12 mouse cellular contexts compared by ENCODE assay signal in genomic region chr17:27406956-27407355, GRCm38 (mm10).
DNase-seq lines count a peak whose midpoint lies in the region; ATAC-seq lines count a peak whose summit lies in the region.
"Had no signal": no experiment of that assay in that cellular context is flagged by ENCODE, and none has a peak within 500 bp of the region (broad histone marks: within the 10 kb centered on the region; RNA-seq: fewer than 3 reads in every experiment).

No protein-coding gene starts in this region.

- H3K36me3 ChIP-seq in kidney, embryonic 16.5 days (ENCODE audit: insufficient read depth, low read length): no peaks in the 10 kb centered on the region
- no peaks in the 10 kb centered on the region for H3K36me3 ChIP-seq in kidney, embryonic 15.5 days
- H3K36me3 ChIP-seq in midbrain, embryonic 14.5 days (ENCODE audit: control insufficient read depth, insufficient read depth, low read length): no peaks in the 10 kb centered on the region
- H3K36me3 ChIP-seq: limb, embryonic 12.5 days had no signal

- H3K4me1 ChIP-seq in kidney, embryonic 16.5 days (ENCODE audit: insufficient read depth, low read length): no peaks in the 10 kb centered on the region
- H3K4me1 ChIP-seq in kidney, embryonic 15.5 days: no peaks in the 10 kb centered on the region
- 0 out of 2 replicates have a peak, but pooled peaks cover 10% of the 10 kb centered on the region for H3K4me1 ChIP-seq in midbrain, embryonic 14.5 days (ENCODE audit: control insufficient read depth, insufficient read depth, low read length)
- H3K4me1 ChIP-seq: limb, embryonic 12.5 days had no signal

- no peak overlapping the region for H3K27ac ChIP-seq in kidney, embryonic 16.5 days (ENCODE audit: low read length)
- H3K27ac ChIP-seq in kidney, embryonic 15.5 days: no peak overlapping the region
- no peak overlapping the region for H3K27ac ChIP-seq in midbrain, embryonic 14.5 days (replicated peaks; ENCODE audit: low read depth, low read length)
- H3K27ac ChIP-seq: limb, embryonic 12.5 days had no signal

- no peaks in the 10 kb centered on the region for H3K9me3 ChIP-seq in kidney, embryonic 16.5 days (ENCODE audit: low read length)
- H3K9me3 ChIP-seq in kidney, embryonic 15.5 days (replicated peaks): no peaks in the 10 kb centered on the region
- H3K9me3 ChIP-seq in midbrain, embryonic 14.5 days (ENCODE audit: control insufficient read depth, low read length): no peaks in the 10 kb centered on the region

- H3K9ac ChIP-seq in kidney, embryonic 16.5 days (replicated peaks; ENCODE audit: low read length): no peak overlapping the region
- H3K9ac ChIP-seq in kidney, embryonic 15.5 days: no peak overlapping the region
- H3K9ac ChIP-seq in midbrain, embryonic 14.5 days (replicated peaks; ENCODE audit: low read length): no peak overlapping the region
- H3K9ac ChIP-seq: limb, embryonic 12.5 days had no signal

- WGBS in kidney, embryonic 16.5 days: 90% methylated on average over 4 of the region's 4 CpGs
- WGBS in kidney, embryonic 15.5 days: 86% methylated on average over 4 of the region's 4 CpGs
- 62% methylated on average over 4 of the region's 4 CpGs for WGBS in midbrain, embryonic 14.5 days

- no peak overlapping the region for H3K4me2 ChIP-seq in kidney, embryonic 16.5 days (replicated peaks; ENCODE audit: low read depth, low read length)
- no peak overlapping the region for H3K4me2 ChIP-seq in kidney, embryonic 15.5 days
- H3K4me2 ChIP-seq in midbrain, embryonic 14.5 days (ENCODE audit: low read length): no peak overlapping the region
- H3K4me2 ChIP-seq: heart, embryonic 11.5 days; limb, embryonic 12.5 days had no signal

- no peaks in the 10 kb centered on the region for H3K27me3 ChIP-seq in kidney, embryonic 16.5 days (ENCODE audit: insufficient read depth, low read length)
- H3K27me3 ChIP-seq in kidney, embryonic 15.5 days: no peaks in the 10 kb centered on the region
- no peaks in the 10 kb centered on the region for H3K27me3 ChIP-seq in midbrain, embryonic 14.5 days (ENCODE audit: control insufficient read depth, insufficient read depth, low read length)
- H3K27me3 ChIP-seq: limb, embryonic 12.5 days had no signal

- DNase-seq in cerebellum, adult 9-10 months: peak; percentile 29
- no peak for DNase-seq in cerebellum, adult 8-10 months
- peak; percentile 70 to 76 for DNase-seq in adrenal gland, postnatal 36 days
- DNase-seq in midbrain, embryonic 14.5 days: peak; percentile 56
- no peak for DNase-seq in layer of hippocampus, adult 8-10 months (ENCODE audit: low spot score in 2 of 2)
- no peak for DNase-seq in thymus, postnatal 25 days
- DNase-seq: gastrocnemius, postnatal 14 days; lung, adult 2 months had no signal

- ATAC-seq in kidney, embryonic 16.5 days (ENCODE audit: low FRiP score, low TSS enrichment): 0 out of 2 replicates have a peak, but pooled peaks have one; percentile 46
- ATAC-seq in kidney, embryonic 15.5 days (replicated peaks; ENCODE audit: low FRiP score): no peak
- ATAC-seq in midbrain, embryonic 14.5 days (ENCODE audit: low FRiP score, low TSS enrichment): no peak

- no peak overlapping the region for H3K4me3 ChIP-seq in kidney, embryonic 16.5 days (ENCODE audit: low read length)
- H3K4me3 ChIP-seq in kidney, embryonic 15.5 days (replicated peaks): no peak overlapping the region
- no peak overlapping the region for H3K4me3 ChIP-seq in midbrain, embryonic 14.5 days (replicated peaks; ENCODE audit: low read depth, low read length)
- H3K4me3 ChIP-seq: limb, embryonic 12.5 days had no signal

Comparison
In these comparisons a context has a peak if more than half of its experiments do, and no peak if none do; other contexts are left out.
1. DNase-seq: peak in cerebellum, adult 9-10 months (single experiment), adrenal gland, postnatal 36 days (2 of 2) and midbrain, embryonic 14.5 days (single experiment); none in cerebellum, adult 8-10 months (single experiment), layer of hippocampus, adult 8-10 months (0 of 2) and thymus, postnatal 25 days (single experiment).